Mouse (Mus musculus): ENCODE results near the gene Vmn2r35.
"Not testable (repeated sequence)": the region's sequence is repeated elsewhere in the genome, so short reads cannot be mapped to it uniquely, and the experiment has no call there.

Gene Vmn2r35

GRCm38 (mm10) chr7:7819767-7820166 lies at the start of gene Vmn2r35:
Vmn2r35 (minus strand) TSS chr7:7819867.
- in situ Hi-C loops (cut with MboI, MseI), result not testable (repeated sequence)

GRCm38 (mm10) chr7:7794196-7794595 lies 25.5 kb downstream of the Vmn2r35 start:
- in situ Hi-C loops (cut with MboI, MseI), result not testable (repeated sequence)

All from regulatory T cell (primary cell).